Mouse (Mus musculus) hindbrain, embryonic 15.5 days (tissue): ENCODE results near the gene Snrnp40. TPM values are rescaled to one million over a fixed set of nuclear protein-coding genes. Genes with fewer than 3 reads are reported as not detected.

Experiments
- ATAC-seq: fragments of 200-750 bp; cut with Nextera tagmentation; 2 replicates; pipeline ENCODE4 v1.8.0; 2017; ENCODE audit warnings: low read depth, moderate number of reproducible peaks, moderate TSS enrichment; ENCODE audit not compliant: low FRiP score
- H3K27ac ChIP-seq: fragments of 300-500 bp; sonication (generic); replicated peaks from 2 replicates; pipeline ENCODE4 v1.5.1; 2015; ENCODE audit warnings: mild to moderate bottlenecking, inconsistent platforms
- H3K27me3 ChIP-seq: fragments of 300-500 bp; sonication (generic); 2 replicates; pipeline ENCODE4 v1.6.1; 2015; ENCODE audit warnings: control low read depth, inconsistent platforms
- H3K36me3 ChIP-seq: fragments of 300-500 bp; sonication (generic); 2 replicates; pipeline ENCODE4 v1.6.1; 2015; ENCODE audit warnings: control low read depth, inconsistent platforms
- H3K4me1 ChIP-seq: fragments of 300-500 bp; sonication (generic); replicated peaks from 2 replicates; pipeline ENCODE4 v1.6.1; 2015; ENCODE audit warnings: control low read depth, inconsistent platforms
- H3K4me2 ChIP-seq: fragments of 300-500 bp; sonication (generic); 2 replicates; pipeline ENCODE4 v1.6.1; 2015; ENCODE audit warnings: moderate library complexity, mild to moderate bottlenecking, inconsistent platforms
- H3K4me3 ChIP-seq: fragments of 300-500 bp; sonication (generic); 2 replicates; pipeline ENCODE4 v1.5.1; 2015; ENCODE audit warnings: mild to moderate bottlenecking, inconsistent platforms
- H3K9ac ChIP-seq: fragments of 300-500 bp; sonication (generic); 2 replicates; pipeline ENCODE4 v1.6.1; 2015; ENCODE audit warnings: inconsistent platforms
- H3K9me3 ChIP-seq: fragments of 300-500 bp; sonication (generic); 2 replicates; pipeline ENCODE4 v1.6.1; 2016; ENCODE audit warnings: control low read depth, inconsistent platforms
- WGBS: fragments of 180-500 bp; shearing (Covaris S2); methylation state at CpG from one replicate; pipeline ENCODE4 v1.1.7; 2015; 5-methylcytosine and 5-hydroxymethylcytosine counted together
- polyA plus RNA-seq: library from polyadenylated mRNA; unstranded; fragments of >200 nt; fragmentation: Nextera tagmentation; extraction: Ambion mirVana; gene quantifications from 2 replicates; pipeline ENCODE4 v1.2.1, GENCODE M21; 2015

The Snrnp40 gene
- polyA plus RNA-seq, 1 experiment from 2014 or later: 95.3 TPM

DNA sequence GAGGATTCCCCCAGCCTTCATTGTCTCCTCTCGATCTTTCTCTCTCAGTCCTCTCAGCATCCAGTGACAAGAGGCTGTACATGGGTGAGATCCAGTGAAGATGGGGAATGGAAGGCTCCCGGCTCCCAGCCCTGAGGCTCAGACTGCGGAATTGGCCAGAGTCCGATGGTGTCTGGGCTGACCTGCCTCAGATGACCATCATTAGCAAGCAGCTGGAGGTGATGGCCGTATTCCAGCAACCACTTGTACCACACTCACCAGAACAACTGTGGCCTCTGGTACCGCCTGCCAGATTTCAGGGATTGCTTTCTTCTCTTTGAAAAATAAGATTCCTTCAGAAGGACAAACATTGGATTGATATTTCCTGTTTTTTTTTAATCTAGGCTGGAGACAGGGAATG, 29.6 kb downstream of the Snrnp40 start:
- Histone ChIP-seq H3K4me2 (no peak overlapping the region), H3K9me3 (no peaks in the 10 kb centered on the region), H3K4me1 (peaks cover 3% of the 10 kb centered on the region; the same call in 1 of the 2 replicates), H3K27ac (no peak overlapping the region), H3K36me3 (peaks cover 36% of the 10 kb centered on the region), H3K4me3 (no peak overlapping the region), H3K27me3 (no peaks in the 10 kb centered on the region), H3K9ac (no peak overlapping the region)
- WGBS: 60% methylated on average over 6 of the region's 6 CpGs
- no peak for ATAC-seq

DNA sequence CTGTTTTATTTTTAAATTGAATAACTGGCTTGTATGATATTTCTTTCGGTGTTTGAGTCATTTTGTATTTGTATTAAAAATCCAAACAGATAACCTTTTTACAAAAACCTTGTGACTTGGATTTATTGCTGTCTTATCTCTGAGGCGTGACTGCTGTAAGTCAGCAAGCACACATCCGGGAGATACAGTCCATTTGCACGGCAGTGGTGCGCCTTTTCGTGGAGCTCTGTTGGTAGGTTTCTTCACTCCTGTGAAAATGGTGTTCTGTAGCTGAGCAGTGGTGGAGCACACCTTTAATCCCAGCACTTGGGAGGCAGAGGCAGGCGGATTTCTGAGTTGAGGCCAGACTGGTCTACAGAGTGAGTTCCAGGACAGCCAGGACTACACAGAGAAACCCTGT, 30.0 kb downstream of the Snrnp40 start:
- 91% methylated on average over 7 of the region's 7 CpGs for WGBS
- H3K9ac ChIP-seq: no peak overlapping the region
- no peak overlapping the region for H3K4me2 ChIP-seq
- H3K4me1 ChIP-seq: peaks cover 3% of the 10 kb centered on the region; the same call in 1 of the 2 replicates
- H3K9me3 ChIP-seq: no peaks in the 10 kb centered on the region
- ATAC-seq: no peak
- H3K36me3 ChIP-seq: peaks cover 32% of the 10 kb centered on the region
- H3K27me3 ChIP-seq: no peaks in the 10 kb centered on the region
- no peak overlapping the region for H3K27ac ChIP-seq
- H3K4me3 ChIP-seq: no peak overlapping the region

DNA sequence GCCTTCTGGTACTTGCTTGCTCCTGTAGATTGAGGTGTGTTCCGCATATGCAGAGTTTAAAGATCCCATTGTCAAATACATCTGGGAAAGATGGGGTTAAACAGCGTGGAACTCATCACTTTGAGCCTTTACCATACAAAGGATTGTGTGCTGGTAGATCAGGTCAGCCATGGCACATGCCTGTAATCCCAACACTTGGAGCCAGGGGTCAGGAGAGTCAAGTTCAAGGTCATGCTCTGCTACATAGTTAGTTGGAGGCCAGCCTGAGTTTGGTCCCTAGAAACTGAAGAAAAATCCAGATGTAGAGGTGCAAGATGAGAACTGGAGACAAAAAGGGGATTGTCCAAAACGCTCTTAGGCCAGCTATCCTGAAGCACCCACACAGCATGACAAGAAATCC, 31.3 kb downstream of the Snrnp40 start:
- 67% methylated on average over 3 of the region's 3 CpGs for WGBS

More for the DNA sequence above, 31.3 kb downstream of the Snrnp40 start:
- no peak for ATAC-seq
- Histone ChIP-seq H3K9me3 (no peaks in the 10 kb centered on the region), H3K4me2 (no peak overlapping the region), H3K36me3 (peaks cover 29% of the 10 kb centered on the region), H3K4me1 (peaks cover 3% of the 10 kb centered on the region; the same call in 1 of the 2 replicates), H3K27ac (no peak overlapping the region), H3K9ac (no peak overlapping the region), H3K4me3 (no peak overlapping the region), H3K27me3 (no peaks in the 10 kb centered on the region)

Other genes with a start within 250 kb of the Snrnp40 start
- 3.4 and 5.1 TPM in 2 replicates for gene Hcrtr1, start 220.8 kb upstream of the Snrnp40 start, polyA plus RNA-seq
- 8.2 TPM in 2 replicates for gene Tinagl1, start 185.0 kb upstream of the Snrnp40 start, polyA plus RNA-seq
- 1.1 and 1.3 TPM in 2 replicates for gene Gm853, start 137.7 kb upstream of the Snrnp40 start, polyA plus RNA-seq
- gene Serinc2, start 80.9 kb upstream of the Snrnp40 start, polyA plus RNA-seq: 36.3 and 37.5 TPM in 2 replicates
- gene Fabp3, start 51.5 kb upstream of the Snrnp40 start, polyA plus RNA-seq: 265 and 266 TPM in 2 replicates
- gene Gm10570, start 51.5 kb upstream of the Snrnp40 start, polyA plus RNA-seq: 1.9 TPM in 2 replicates
- 84.2 and 85.5 TPM in 2 replicates for gene Zcchc17, start 189 bp upstream of the Snrnp40 start, polyA plus RNA-seq
- 11.7 and 12.6 TPM in 2 replicates for gene Nkain1, start 214.0 kb downstream of the Snrnp40 start, polyA plus RNA-seq